Mouse (Mus musculus) midbrain, embryonic 11.5 days (tissue): ENCODE results near the gene Plin3. TPM values are rescaled to one million over a fixed set of nuclear protein-coding genes. Genes with fewer than 3 reads are reported as not detected.

Experiments used
- microRNA counts: library from miRNA; unstranded; fragments of <30 nt; microRNA quantifications from one replicate; lab custom pipeline; 2015
- microRNA-seq: library from miRNA; unstranded; fragments of <30 nt; microRNA quantifications from one replicate; pipeline ENCODE4, GENCODE M21; 2017
- polyA plus RNA-seq: library from polyadenylated mRNA; unstranded; fragments of >200 nt; fragmentation: Nextera tagmentation; extraction: Ambion mirVana; gene quantifications from 2 replicates; pipeline ENCODE4 v1.2.1, GENCODE M21; 2014

Plin3 gene
- polyA plus RNA-seq, 1 experiment from 2014 or later, result 34.0 TPM

MicroRNAs within 50 kb of the gene (microRNA counts, 519-probe panel; counts per million panel counts)
- not detected for microRNA mmu-miR-7b (lab: Ali Mortazavi, UCI)

Small RNAs within 50 kb of the gene (microRNA-seq; reads per million reads assigned to microRNA genes)
- 264 reads per million, percentile 66 among the genes with 10 or more reads in this experiment for gene Mir7b

Other genes with a start within 250 kb of the Plin3 start
- 43.2 and 48.4 TPM in 2 replicates for gene Ubxn6, start 217.8 kb downstream of the Plin3 start, polyA plus RNA-seq
- 104 and 121 TPM in 2 replicates for gene Hdgfl2, start 213.2 kb downstream of the Plin3 start, polyA plus RNA-seq
- 0.05 and 0.07 TPM in 2 replicates for gene Plin4, start 183.1 kb downstream of the Plin3 start, polyA plus RNA-seq
- 0.07 TPM in 1 of 2 replicates, not detected in the other for gene Plin5, start 175.3 kb downstream of the Plin3 start, polyA plus RNA-seq
- gene Lrg1, start 170.9 kb downstream of the Plin3 start, polyA plus RNA-seq, result 0.15 TPM in 1 of 2 replicates, not detected in the other
- 1.9 TPM in 2 replicates for gene Sema6b, start 152.5 kb downstream of the Plin3 start, polyA plus RNA-seq
- 5.8 and 7.7 TPM in 2 replicates for gene Tnfaip8l1, start 130.4 kb downstream of the Plin3 start, polyA plus RNA-seq
- gene Mydgf, start 109.0 kb downstream of the Plin3 start, polyA plus RNA-seq, result 52.3 and 57.7 TPM in 2 replicates
- gene Dpp9, start 74.0 kb downstream of the Plin3 start, polyA plus RNA-seq, result 29.5 and 33.8 TPM in 2 replicates
- gene Fem1a, start 36.1 kb downstream of the Plin3 start, polyA plus RNA-seq, result 12.6 and 12.7 TPM in 2 replicates
- gene Ticam1, start 16.1 kb downstream of the Plin3 start, polyA plus RNA-seq, result 1.7 and 2.6 TPM in 2 replicates
- gene Arrdc5, start 7.4 kb upstream of the Plin3 start, polyA plus RNA-seq, result not detected in 2 replicates
- 123 and 138 TPM in 2 replicates for gene Uhrf1, start 10.4 kb upstream of the Plin3 start, polyA plus RNA-seq
- gene Kdm4b, start 33.2 kb upstream of the Plin3 start, polyA plus RNA-seq, result 33.3 and 39.6 TPM in 2 replicates
- 115 and 125 TPM in 2 replicates for gene Ptprs, start 183.6 kb upstream of the Plin3 start, polyA plus RNA-seq
- not detected in 2 replicates for gene Znrf4, start 219.6 kb upstream of the Plin3 start, polyA plus RNA-seq